8 mouse cellular contexts compared by ENCODE assay signal in genomic region chr4:155408695-155409057, GRCm38 (mm10). TPM values are rescaled to one million over a fixed set of nuclear protein-coding genes. Genes with fewer than 3 reads are reported as not detected.
DNase-seq lines count a peak whose midpoint lies in the region; ATAC-seq lines count a peak whose summit lies in the region.

No protein-coding gene starts in this region.

- DNase-seq in kidney, adult 9 months: peak; percentile 49
- DNase-seq in kidney, adult 18-20 months: no peak
- no peak for DNase-seq in cerebellum, postnatal 14 days
- no peak for DNase-seq in natural killer cell, adult 2 months (ENCODE audit: low spot score in 2 of 2)

- no peak overlapping the region for H3K27ac ChIP-seq in brown adipose tissue, adult 24 weeks (replicated peaks; ENCODE audit: low read depth, low read length)
- H3K27ac ChIP-seq in hindbrain, embryonic 12.5 days: no peak overlapping the region
- no peak overlapping the region for H3K27ac ChIP-seq in midbrain, embryonic 13.5 days

- no peaks in the 10 kb centered on the region for H3K9me3 ChIP-seq in hindbrain, embryonic 12.5 days (replicated peaks)
- no peaks in the 10 kb centered on the region; the same call in 1 of the 2 replicates for H3K9me3 ChIP-seq in midbrain, embryonic 13.5 days

- peak overlapping the region; percentile 38 for H3K4me3 ChIP-seq in brown adipose tissue, adult 24 weeks (ENCODE audit: insufficient read depth, low read depth, low read length)
- H3K4me3 ChIP-seq in hindbrain, embryonic 12.5 days: peak overlapping the region; percentile 53
- H3K4me3 ChIP-seq in midbrain, embryonic 13.5 days (replicated peaks): peak overlapping the region; percentile 61

- no peaks in the 10 kb centered on the region for H3K36me3 ChIP-seq in hindbrain, embryonic 12.5 days
- H3K36me3 ChIP-seq in midbrain, embryonic 13.5 days: no peaks in the 10 kb centered on the region

- H3K27me3 ChIP-seq in hindbrain, embryonic 12.5 days: no peaks in the 10 kb centered on the region
- peaks cover 3% of the 10 kb centered on the region; the same call in 1 of the 2 replicates for H3K27me3 ChIP-seq in midbrain, embryonic 13.5 days

- peak; percentile 70 for ATAC-seq in hindbrain, embryonic 12.5 days (ENCODE audit: low FRiP score)
- peak; percentile 46 for ATAC-seq in midbrain, embryonic 13.5 days
- no peak for ATAC-seq in monocyte, adult 5-6 weeks (replicated peaks; ENCODE audit: insufficient number of reproducible peaks, low FRiP score, low TSS enrichment, poor library complexity, severe bottlenecking)

- H3K9ac ChIP-seq in hindbrain, embryonic 12.5 days: peak overlapping the region; percentile 59
- peak overlapping the region; percentile 54; the same call in 1 of the 2 replicates for H3K9ac ChIP-seq in midbrain, embryonic 13.5 days (replicated peaks)

- 3% methylated on average over 8 of the region's 8 CpGs for WGBS in hindbrain, embryonic 12.5 days
- WGBS in midbrain, embryonic 13.5 days: 2% methylated on average over 8 of the region's 8 CpGs

- H3K4me1 ChIP-seq in brown adipose tissue, adult 24 weeks (ENCODE audit: control insufficient read depth, insufficient read depth, insufficient read length, low read length): no peaks in the 10 kb centered on the region; the same call in 1 of the 2 replicates
- H3K4me1 ChIP-seq in hindbrain, embryonic 12.5 days: peaks cover 3% of the 10 kb centered on the region; the same call in 1 of the 2 replicates
- peaks cover 13% of the 10 kb centered on the region for H3K4me1 ChIP-seq in midbrain, embryonic 13.5 days (replicated peaks)

- H3K4me2 ChIP-seq in hindbrain, embryonic 12.5 days (replicated peaks): peak overlapping the region; percentile 80
- peak overlapping the region; percentile 85 for H3K4me2 ChIP-seq in midbrain, embryonic 13.5 days (replicated peaks)

RNA-seq across cellular contexts. Expression of gene Cfap74, which starts 0.3 kb away (rescaled TPM):
- not detected in 2 replicates for polyA plus RNA-seq in brown adipose tissue, adult 24 weeks (2012; ENCODE audit: insufficient read depth, insufficient read length, missing spikeins)
- polyA plus RNA-seq in hindbrain, embryonic 12.5 days (2016; fragmentation: Nextera tagmentation; extraction: Ambion mirVana): 5.6 and 6.3 TPM in 2 replicates
- 3.8 and 4.2 TPM in 2 replicates for polyA plus RNA-seq in midbrain, embryonic 13.5 days (2015; fragmentation: Nextera tagmentation; extraction: Ambion mirVana)
- total RNA-seq in monocyte, adult 5-6 weeks (2017): 0.64 to 2.0 TPM (median 1.7 TPM) in 3 replicates

RNA-seq across cellular contexts. Expression of gene Gabrd, which starts 10.8 kb away (rescaled TPM):
- polyA plus RNA-seq in brown adipose tissue, adult 24 weeks (2012; ENCODE audit: insufficient read depth, insufficient read length, missing spikeins): not detected in 2 replicates
- polyA plus RNA-seq in hindbrain, embryonic 12.5 days (2016; fragmentation: Nextera tagmentation; extraction: Ambion mirVana): not detected in 2 replicates
- 0.11 TPM in 1 of 2 replicates, not detected in the other for polyA plus RNA-seq in midbrain, embryonic 13.5 days (2015; fragmentation: Nextera tagmentation; extraction: Ambion mirVana)
- total RNA-seq in monocyte, adult 5-6 weeks (2017): 1.1 TPM in 1 of 3 replicates, not detected in the others

RNA-seq across cellular contexts. Expression of gene Prkcz, which starts 47.5 kb away (rescaled TPM):
- not detected in 2 replicates for polyA plus RNA-seq in brown adipose tissue, adult 24 weeks (2012; ENCODE audit: insufficient read depth, insufficient read length, missing spikeins)
- polyA plus RNA-seq in hindbrain, embryonic 12.5 days (2016; fragmentation: Nextera tagmentation; extraction: Ambion mirVana): 33.7 and 33.9 TPM in 2 replicates
- polyA plus RNA-seq in midbrain, embryonic 13.5 days (2015; fragmentation: Nextera tagmentation; extraction: Ambion mirVana): 56.7 and 59.5 TPM in 2 replicates
- 0.78 to 2.3 TPM in 2 of 3 replicates, not detected in the other for total RNA-seq in monocyte, adult 5-6 weeks (2017)

Comparison
In these comparisons a context has a peak if more than half of its experiments do, and no peak if none do; other contexts are left out.
1. RNA of gene Prkcz, which starts 47.5 kb away (polyA plus RNA-seq): 56.7 to 59.5 TPM in midbrain, embryonic 13.5 days and 33.7 to 33.9 TPM in hindbrain, embryonic 12.5 days; not detected in brown adipose tissue, adult 24 weeks; every median in the first group is over 10 times any median in the second.
2. Peak in every context shown above with its lines, with median percentiles within 50 percentile points of each other: H3K4me3 ChIP-seq.